Mouse (Mus musculus) CD4-positive, CD25-positive, alpha-beta regulatory T cell, adult 2 months (primary cell): ENCODE measurements around the gene Zfp619.
"Not testable (repeated sequence)": the region's sequence is repeated elsewhere in the genome, so short reads cannot be mapped to it uniquely, and the experiment has no call there.

ENCODE experiments used
- DNase-seq: peaks from one replicate; pipeline ENCODE4 v3.0.0-alpha.2; 2012; ENCODE audit warnings: low read depth, low spot score

Gene Zfp619

DNA sequence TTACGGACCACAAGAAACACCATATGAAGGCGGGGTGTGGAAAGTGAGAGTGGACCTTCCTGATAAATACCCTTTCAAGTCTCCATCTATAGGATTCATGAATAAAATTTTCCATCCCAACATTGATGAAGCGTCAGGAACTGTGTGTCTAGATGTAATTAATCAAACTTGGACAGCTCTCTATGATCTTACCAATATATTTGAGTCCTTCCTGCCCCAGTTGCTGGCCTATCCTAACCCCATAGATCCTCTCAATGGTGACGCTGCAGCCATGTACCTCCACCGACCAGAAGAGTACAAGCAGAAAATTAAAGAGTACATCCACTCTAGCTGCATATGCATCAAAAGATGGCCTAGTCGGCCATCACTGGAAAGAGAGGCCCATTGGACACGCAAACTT lies 71.5 kb downstream of the Zfp619 start:
- not testable (repeated sequence) for DNase-seq
